Mouse (Mus musculus): Measurements from ENCODE around the gene Gm527.

Gm527 gene

GRCm38 (mm10) chr12:64917578-64918471 is at the start of gene Gm527:
TSS of gene Gm527 (plus strand) at chr12:64917906.
- peak; percentile 87 for DNase-seq (ENCODE audit: low read depth)

- DNase-seq (ENCODE audit: low read depth) = no peak
Measured at GRCm38 (mm10) chr12:64871103-64871502, 46.6 kb upstream of the Gm527 start.

- peak; percentile 20 for DNase-seq (ENCODE audit: low read depth)
Measured at GRCm38 (mm10) chr12:64897060-64897730, 20.5 kb upstream of the Gm527 start.

- no peak for DNase-seq (ENCODE audit: low read depth)
Measured at GRCm38 (mm10) chr12:64902506-64902905, 15.2 kb upstream of the Gm527 start.

DNA sequence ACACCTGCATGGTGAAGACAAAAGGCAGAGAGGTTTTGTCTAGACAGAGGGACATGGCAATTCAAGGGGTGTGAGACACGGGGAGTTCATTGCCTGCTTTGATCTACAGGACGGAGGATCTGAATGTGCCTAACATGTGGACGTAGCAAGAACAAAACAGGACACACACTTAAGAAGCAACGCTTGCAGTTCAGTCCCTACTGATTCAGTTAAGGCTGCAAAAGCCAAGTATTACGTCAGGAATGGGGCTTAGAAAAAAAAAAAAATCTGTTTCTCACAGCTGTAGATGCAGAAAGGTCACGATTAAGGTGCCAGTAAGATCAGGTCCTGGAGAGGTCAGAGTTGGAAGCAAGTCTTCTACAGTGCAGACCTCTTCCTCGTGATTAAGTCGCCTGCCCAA is 14.5 kb upstream of the Gm527 start:
- no peak for DNase-seq (ENCODE audit: low read depth)

GRCm38 (mm10) chr12:64912996-64913395 is 4.7 kb upstream of the Gm527 start:
- DNase-seq (ENCODE audit: low read depth) = no peak

GRCm38 (mm10) chr12:64916735-64917134 is 971 bp upstream of the Gm527 start:
- DNase-seq (ENCODE audit: low read depth) = no peak

GRCm38 (mm10) chr12:64937493-64937892 is 19.8 kb downstream of the Gm527 start:
- peak; percentile 11 for DNase-seq (ENCODE audit: low read depth)

DNA sequence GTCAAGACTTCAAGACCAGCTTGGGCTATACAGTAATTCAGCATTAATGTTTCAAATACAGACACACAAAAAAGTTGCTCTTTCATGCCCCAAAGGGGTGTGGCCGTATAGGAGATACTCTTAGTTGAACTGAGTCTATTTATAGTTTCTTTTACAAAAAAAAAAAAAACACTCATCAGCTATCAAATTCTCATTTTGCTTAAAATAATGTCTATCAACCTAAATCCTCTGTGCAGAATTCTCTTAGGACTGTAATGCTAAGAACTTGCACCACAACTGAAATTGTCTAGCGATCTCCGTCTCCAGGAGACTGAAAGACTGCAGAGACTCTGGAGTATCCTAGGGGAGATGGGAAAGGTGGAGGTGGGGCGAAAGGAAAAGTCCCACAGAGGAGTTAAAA is 46.9 kb downstream of the Gm527 start:
- no peak for DNase-seq (ENCODE audit: low read depth)

GRCm38 (mm10) chr12:64965124-64966026 is 47.7 kb downstream of the Gm527 start, which contains the start of the genes Klhl28 and Togaram1:
TSS of gene Klhl28 (minus strand) at chr12:64965534.
TSS of gene Togaram1 (plus strand) at chr12:64965804.
- DNase-seq (ENCODE audit: low read depth) = peak; percentile 99

- DNase-seq (ENCODE audit: low read depth) = no peak
Measured at GRCm38 (mm10) chr12:64966101-64966631, 48.5 kb downstream of the Gm527 start.

GRCm38 (mm10) chr12:64966652-64967435 is 49.1 kb downstream of the Gm527 start:
- no peak for DNase-seq (ENCODE audit: low read depth)

- DNase-seq (ENCODE audit: low read depth) = no peak
Measured at GRCm38 (mm10) chr12:64967470-64967869, 49.8 kb downstream of the Gm527 start.

GRCm38 (mm10) chr12:64968067-64968466 is 50.4 kb downstream of the Gm527 start:
- peak; percentile 52 for DNase-seq (ENCODE audit: low read depth)

- no peak for DNase-seq (ENCODE audit: low read depth)
Measured at GRCm38 (mm10) chr12:64971399-64971798, 53.7 kb downstream of the Gm527 start.

- no peak for DNase-seq (ENCODE audit: low read depth)
Measured at GRCm38 (mm10) chr12:64972063-64972462, 54.4 kb downstream of the Gm527 start.
